ENCODE assay signal across 32 mouse cellular contexts in the genomic region with DNA sequence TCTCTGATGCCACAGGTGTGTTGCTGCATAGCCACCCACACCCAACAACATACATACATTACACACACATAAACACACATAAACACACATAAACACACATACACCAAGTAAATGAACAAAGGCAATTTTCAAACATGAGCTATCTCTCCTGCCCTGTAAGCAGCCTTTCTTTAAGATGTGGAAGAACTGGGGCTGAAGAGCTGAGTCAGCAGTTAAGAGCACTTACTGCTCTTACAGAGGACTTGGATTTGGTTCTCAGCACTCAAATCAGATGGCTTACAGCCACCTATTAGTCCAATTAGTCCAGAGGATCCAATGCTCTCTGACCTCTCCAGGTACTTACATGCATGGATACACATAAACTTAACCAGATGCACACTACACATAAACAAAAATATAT.
"Had no signal": no experiment of that assay in that cellular context is flagged by ENCODE, and none has a peak within 500 bp of the region (broad histone marks: within the 10 kb centered on the region; RNA-seq: fewer than 3 reads in every experiment).

No protein-coding gene starts in this region.

- H3K4me2 ChIP-seq: limb, embryonic 12.5 days; limb, embryonic 13.5 days; limb, embryonic 15.5 days; liver, embryonic 11.5 days; liver, embryonic 12.5 days; liver, embryonic 13.5 days; liver, embryonic 15.5 days; lung, embryonic 14.5 days; lung, embryonic 15.5 days; midbrain, embryonic 11.5 days; midbrain, embryonic 12.5 days; midbrain, embryonic 13.5 days; midbrain, embryonic 15.5 days; neural tube, embryonic 12.5 days; neural tube, embryonic 13.5 days had no signal

- H3K27ac ChIP-seq: limb, embryonic 10.5 days; limb, embryonic 12.5 days; limb, embryonic 13.5 days; limb, embryonic 15.5 days; liver, embryonic 12.5 days; liver, embryonic 13.5 days; liver, embryonic 14.5 days; liver, embryonic 15.5 days; lung, embryonic 15.5 days; macrophage; midbrain, embryonic 10.5 days; midbrain, embryonic 12.5 days; midbrain, embryonic 13.5 days; midbrain, embryonic 15.5 days; neural tube, embryonic 12.5 days; neural tube, embryonic 13.5 days had no signal

- ATAC-seq: liver, embryonic 12.5 days; liver, postnatal 0 days; lung, postnatal 0 days; midbrain, embryonic 13.5 days; midbrain, embryonic 15.5 days; midbrain, embryonic 16.5 days had no signal

- DNase-seq: left cerebral cortex, postnatal 4 days; liver; liver, embryonic 13.5 days; liver, postnatal 0 days; lung, adult 18-20 months; lung, adult 2 months; lung, embryonic 14.5 days; lung, postnatal 10 days; lung, postnatal 14 days; lung, postnatal 36 days; lung, postnatal 4 days had no signal

- H3K4me3 ChIP-seq: limb, embryonic 10.5 days; limb, embryonic 12.5 days; limb, embryonic 13.5 days; limb, embryonic 15.5 days; liver, embryonic 12.5 days; liver, embryonic 13.5 days; liver, embryonic 15.5 days; lung, embryonic 15.5 days; megakaryocyte, embryonic 14.5 days; midbrain, embryonic 10.5 days; midbrain, embryonic 12.5 days; midbrain, embryonic 13.5 days; midbrain, embryonic 15.5 days; myocyte; neural tube, embryonic 12.5 days; neural tube, embryonic 13.5 days had no signal

- H3K9me3 ChIP-seq: limb, embryonic 10.5 days; limb, embryonic 12.5 days; limb, embryonic 13.5 days; limb, embryonic 15.5 days; liver, embryonic 12.5 days; liver, embryonic 13.5 days; liver, embryonic 15.5 days; lung, embryonic 15.5 days; megakaryocyte, embryonic 14.5 days; midbrain, embryonic 10.5 days; midbrain, embryonic 12.5 days; midbrain, embryonic 13.5 days; midbrain, embryonic 15.5 days; neural tube, embryonic 12.5 days; neural tube, embryonic 13.5 days had no signal

- H3K9ac ChIP-seq: limb, embryonic 12.5 days; limb, embryonic 13.5 days; limb, embryonic 15.5 days; liver, embryonic 12.5 days; liver, embryonic 13.5 days; liver, embryonic 14.5 days; liver, embryonic 15.5 days; liver, postnatal 0 days; lung, embryonic 14.5 days; lung, embryonic 15.5 days; midbrain, embryonic 12.5 days; midbrain, embryonic 13.5 days; midbrain, embryonic 15.5 days; neural tube, embryonic 12.5 days; neural tube, embryonic 13.5 days had no signal

- H3K4me1 ChIP-seq: limb, embryonic 10.5 days; limb, embryonic 12.5 days; limb, embryonic 13.5 days; limb, embryonic 15.5 days; liver, embryonic 12.5 days; liver, embryonic 13.5 days; liver, embryonic 15.5 days; lung, embryonic 15.5 days; megakaryocyte, embryonic 14.5 days; midbrain, embryonic 10.5 days; midbrain, embryonic 12.5 days; midbrain, embryonic 13.5 days; midbrain, embryonic 15.5 days; neural tube, embryonic 12.5 days; neural tube, embryonic 13.5 days had no signal

- H3K27me3 ChIP-seq: limb, embryonic 12.5 days; limb, embryonic 13.5 days; limb, embryonic 15.5 days; liver, embryonic 12.5 days; liver, embryonic 13.5 days; liver, embryonic 15.5 days; lung, embryonic 15.5 days; megakaryocyte, embryonic 14.5 days; midbrain, embryonic 12.5 days; midbrain, embryonic 13.5 days; midbrain, embryonic 15.5 days; neural tube, embryonic 12.5 days; neural tube, embryonic 13.5 days had no signal
